Mouse (Mus musculus) lung, postnatal 4 days (tissue): ENCODE data around the gene Olfr1173.

ENCODE experiments used
- DNase-seq, 2 experiments: peaks; one replicate each; pipeline ENCODE4 v3.0.0; 2021

Gene Olfr1173

DNA sequence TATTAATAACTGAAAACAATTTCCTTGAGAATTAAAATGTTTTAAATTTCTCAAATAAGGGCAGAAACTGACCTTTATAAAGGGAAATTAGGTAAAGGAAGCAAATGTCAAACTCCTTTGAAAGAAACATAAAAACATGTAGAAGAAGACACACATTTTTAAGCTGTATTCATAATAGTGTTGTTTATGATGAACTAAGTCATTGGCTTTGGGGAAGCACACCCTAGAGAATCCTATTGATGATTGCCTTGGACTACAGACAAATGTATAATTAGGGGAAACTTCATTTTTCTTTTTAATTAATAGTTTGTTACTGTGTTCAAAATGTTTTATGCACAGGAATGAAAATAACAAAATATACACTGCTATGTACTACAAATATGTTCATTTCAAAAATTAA lies at the start of gene Olfr1173:
Gene Olfr1173 (minus strand): TSS at position 101 of the 400 bp plus-strand sequence.
- DNase-seq: no peak

DNA sequence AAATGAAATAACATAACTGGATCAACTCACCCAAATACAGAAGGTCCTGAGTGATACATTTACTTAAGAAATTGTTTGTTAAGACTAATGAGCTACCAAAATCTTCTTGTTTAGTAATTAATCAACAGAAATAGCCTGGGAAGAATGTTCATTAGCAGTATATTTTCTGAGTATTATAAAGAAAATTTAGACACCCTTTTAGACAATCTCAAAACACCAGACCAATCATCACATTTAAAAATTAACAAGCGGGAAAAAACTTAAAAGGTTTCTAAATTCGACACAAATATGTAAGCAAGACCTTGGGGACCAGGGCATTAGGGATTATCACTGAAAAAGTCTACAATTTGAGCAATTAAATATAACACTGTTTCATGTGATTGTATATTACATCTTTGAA lies 47.4 kb upstream of the Olfr1173 start, which contains the start of gene Olfr1175-ps:
Gene Olfr1175-ps (minus strand): TSS at position 101 of the 400 bp plus-strand sequence.
- no peak for DNase-seq

DNA sequence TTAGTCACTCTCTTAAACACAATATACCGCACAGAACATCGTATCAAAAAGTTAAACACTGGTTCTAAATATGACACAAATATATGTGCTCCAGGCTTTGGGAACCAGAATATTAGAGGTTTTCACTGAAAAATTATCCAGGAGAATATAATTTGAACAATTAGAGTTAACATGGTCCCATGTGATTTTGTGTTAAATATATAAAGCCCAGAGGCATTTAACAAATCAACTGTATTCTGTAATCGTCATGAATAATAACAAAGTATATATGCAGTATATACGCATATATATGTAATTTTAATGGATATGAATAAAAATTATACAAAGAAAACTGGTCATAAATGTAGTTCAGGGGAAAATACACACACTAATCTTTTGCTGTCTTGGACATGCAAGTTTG lies 35.4 kb upstream of the Olfr1173 start, which contains the start of gene Olfr1174-ps:
Gene Olfr1174-ps (minus strand): TSS at position 101 of the 400 bp plus-strand sequence.
- DNase-seq: no peak

DNA sequence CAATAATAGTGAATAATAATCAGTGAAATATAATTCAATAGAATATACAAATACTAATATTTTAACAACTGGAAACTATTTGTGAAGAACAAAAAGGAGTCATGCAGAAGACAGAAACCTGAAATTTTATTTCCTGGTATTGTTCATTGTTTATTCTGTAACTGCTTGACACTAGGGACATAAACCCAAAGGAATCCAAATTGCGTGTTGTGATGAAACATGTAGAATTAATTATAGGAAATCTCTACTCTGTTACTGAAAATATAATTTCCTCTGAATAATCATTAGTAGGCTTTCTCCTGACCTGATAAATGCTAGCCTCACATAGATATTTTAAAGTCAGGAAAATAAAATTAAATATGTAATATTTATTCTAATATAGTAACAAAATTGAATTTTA lies 51.4 kb downstream of the Olfr1173 start, which contains the start of gene Olfr1170:
Gene Olfr1170 (minus strand): TSS at position 101 of the 400 bp plus-strand sequence.
- no peak for DNase-seq
